In the genomic region with DNA sequence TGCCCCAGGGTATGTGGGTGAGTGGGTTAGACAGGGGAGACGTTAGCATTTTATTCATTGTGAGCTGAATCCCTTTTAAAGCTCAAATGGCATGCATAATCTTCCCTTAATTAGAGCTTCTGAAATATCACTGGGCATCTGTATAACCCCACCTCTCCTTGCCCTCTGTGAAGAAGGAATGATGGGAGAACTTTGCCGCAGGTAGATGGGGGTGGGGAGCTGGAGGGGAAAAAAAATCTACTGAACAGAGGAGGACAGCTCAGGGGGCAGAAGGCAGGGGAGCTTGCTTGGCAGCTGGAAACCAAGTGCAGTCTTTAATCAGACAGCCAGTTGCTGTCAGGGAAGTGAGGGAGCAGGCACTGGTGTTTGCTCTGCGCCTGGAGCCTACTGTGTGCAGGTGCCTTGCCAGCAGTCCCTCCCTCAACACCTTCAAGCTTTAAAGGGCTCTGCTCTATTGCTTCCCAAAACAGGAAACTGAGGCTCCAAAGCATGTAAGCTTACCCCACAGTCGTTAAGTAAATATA, we compare ENCODE assay signal across 33 mouse cellular contexts.
DNase-seq lines count a peak whose midpoint lies in the region; ATAC-seq and TF ChIP-seq lines count a peak whose summit lies in the region.
"Had no signal": no experiment of that assay in that cellular context is flagged by ENCODE, and none has a peak within 500 bp of the region (broad histone marks: within the 10 kb centered on the region; RNA-seq: fewer than 3 reads in every experiment).

No protein-coding gene starts in this region.

- peak; percentile 22; the same call in 1 of the 2 replicates for ATAC-seq in forebrain, embryonic 12.5 days (ENCODE audit: low FRiP score)
- ATAC-seq in forebrain, embryonic 16.5 days: no peak
- peak; percentile 52 for ATAC-seq in midbrain, embryonic 12.5 days (ENCODE audit: low FRiP score, low read depth)
- ATAC-seq in forebrain, postnatal 0 days: no peak
- ATAC-seq in granulocyte monocyte progenitor cell, adult 5-6 weeks (replicated peaks; ENCODE audit: poor library complexity, severe bottlenecking): no peak
- ATAC-seq: intestine, embryonic 16.5 days; lung, postnatal 0 days; Patski had no signal

- H3K4me3 ChIP-seq in forebrain, embryonic 12.5 days (replicated peaks): no peak overlapping the region
- no peak overlapping the region for H3K4me3 ChIP-seq in forebrain, embryonic 16.5 days (replicated peaks; ENCODE audit: low read length)
- no peak overlapping the region for H3K4me3 ChIP-seq in midbrain, embryonic 12.5 days
- H3K4me3 ChIP-seq in midbrain, embryonic 10.5 days: no peak overlapping the region
- no peak overlapping the region for H3K4me3 ChIP-seq in forebrain, postnatal 0 days (ENCODE audit: low read depth, low read length)
- H3K4me3 ChIP-seq: embryonic facial prominence, embryonic 12.5 days; limb, embryonic 10.5 days; limb, embryonic 15.5 days; liver, embryonic 13.5 days; megakaryocyte, embryonic 14.5 days had no signal

- no peaks in the 10 kb centered on the region for H3K27me3 ChIP-seq in forebrain, embryonic 12.5 days
- 0 out of 2 replicates have a peak, but pooled peaks cover 4% of the 10 kb centered on the region for H3K27me3 ChIP-seq in forebrain, embryonic 16.5 days (replicated peaks; ENCODE audit: control insufficient read depth, insufficient read depth, low read length)
- no peaks in the 10 kb centered on the region for H3K27me3 ChIP-seq in midbrain, embryonic 12.5 days
- no peaks in the 10 kb centered on the region for H3K27me3 ChIP-seq in midbrain, embryonic 10.5 days (ENCODE audit: low read depth, poor library complexity, severe bottlenecking)
- no peaks in the 10 kb centered on the region for H3K27me3 ChIP-seq in forebrain, postnatal 0 days (ENCODE audit: insufficient read depth, low read length)
- H3K27me3 ChIP-seq: limb, embryonic 15.5 days; liver, embryonic 13.5 days; megakaryocyte, embryonic 14.5 days; Patski had no signal

- no peak overlapping the region for H3K9ac ChIP-seq in forebrain, embryonic 12.5 days
- no peak overlapping the region for H3K9ac ChIP-seq in forebrain, embryonic 16.5 days (replicated peaks; ENCODE audit: low read depth, low read length)
- H3K9ac ChIP-seq in midbrain, embryonic 12.5 days (replicated peaks): no peak overlapping the region
- H3K9ac ChIP-seq in forebrain, postnatal 0 days: 0 out of 2 replicates have a peak overlapping the region, but pooled peaks have one; percentile 3
- H3K9ac ChIP-seq: embryonic facial prominence, embryonic 12.5 days; limb, embryonic 15.5 days; liver, embryonic 13.5 days had no signal

- DNase-seq in midbrain, embryonic 10.5 days (ENCODE audit: low spot score): no peak
- DNase-seq in brain, embryonic 14.5 days (ENCODE audit: low read depth): peak; percentile 52
- DNase-seq in forebrain, postnatal 0 days: no peak
- DNase-seq in left cerebral cortex, adult 8-10 months (ENCODE audit: low spot score in 2 of 2): no peak
- DNase-seq: adrenal gland, postnatal 10 days; cerebellum, adult 11 months; cerebellum, adult 9-11 months; embryo, embryonic 11 days; gastrocnemius, postnatal 10 days; heart, postnatal 14 days; kidney, adult 8-10 months; kidney, postnatal 4 days; layer of hippocampus, postnatal 36 days; liver, embryonic 13.5 days; lung, adult 18-20 months; lung, postnatal 4 days; right cerebral cortex, adult 18-20 months; thymus, adult 18-20 months; thymus, postnatal 25 days had no signal

- H3K4me2 ChIP-seq in forebrain, embryonic 12.5 days: no peak overlapping the region
- H3K4me2 ChIP-seq in forebrain, embryonic 16.5 days (ENCODE audit: low read length): no peak overlapping the region
- H3K4me2 ChIP-seq in midbrain, embryonic 12.5 days (replicated peaks): no peak overlapping the region
- no peak overlapping the region for H3K4me2 ChIP-seq in forebrain, postnatal 0 days (ENCODE audit: low read depth)
- H3K4me2 ChIP-seq: embryonic facial prominence, embryonic 12.5 days; limb, embryonic 15.5 days; liver, embryonic 13.5 days had no signal

- no peak overlapping the region for H3K27ac ChIP-seq in forebrain, embryonic 12.5 days
- H3K27ac ChIP-seq in forebrain, embryonic 16.5 days (ENCODE audit: low read length): no peak overlapping the region
- no peak overlapping the region for H3K27ac ChIP-seq in midbrain, embryonic 12.5 days (replicated peaks)
- no peak overlapping the region for H3K27ac ChIP-seq in midbrain, embryonic 10.5 days (replicated peaks)
- peak overlapping the region; percentile 62 for H3K27ac ChIP-seq in forebrain, postnatal 0 days (ENCODE audit: low read depth, low read length)
- H3K27ac ChIP-seq: embryonic facial prominence, embryonic 12.5 days; kidney, postnatal 0 days; limb, embryonic 10.5 days; limb, embryonic 15.5 days; liver, embryonic 13.5 days; stomach, postnatal 0 days had no signal

- TF ChIP-seq POLR2A in brain, embryonic 14.5 days (IDR thresholded peaks at IDR 0.05; ENCODE audit: borderline replicate concordance, extremely low read depth, insufficient read depth, insufficient read length, poor library complexity, severe bottlenecking): no peak

- H3K4me1 ChIP-seq in forebrain, embryonic 12.5 days: peaks cover 12% of the 10 kb centered on the region
- peaks cover 23% of the 10 kb centered on the region for H3K4me1 ChIP-seq in forebrain, embryonic 16.5 days (replicated peaks; ENCODE audit: control insufficient read depth, insufficient read depth, low read length)
- peaks cover 14% of the 10 kb centered on the region for H3K4me1 ChIP-seq in midbrain, embryonic 12.5 days
- peaks cover 23% of the 10 kb centered on the region for H3K4me1 ChIP-seq in midbrain, embryonic 10.5 days
- H3K4me1 ChIP-seq in forebrain, postnatal 0 days (ENCODE audit: insufficient read depth): peaks cover 17% of the 10 kb centered on the region
- H3K4me1 ChIP-seq: limb, embryonic 15.5 days; liver, embryonic 13.5 days; megakaryocyte, embryonic 14.5 days had no signal

- WGBS in forebrain, embryonic 12.5 days: 39% methylated on average over 4 of the region's 4 CpGs
- 31% methylated on average over 4 of the region's 4 CpGs for WGBS in forebrain, embryonic 16.5 days
- 47% methylated on average over 4 of the region's 4 CpGs for WGBS in midbrain, embryonic 12.5 days
- WGBS in midbrain, embryonic 10.5 days: 45% methylated on average over 4 of the region's 4 CpGs
- 27% methylated on average over 4 of the region's 4 CpGs for WGBS in forebrain, postnatal 0 days

- no peak for TF ChIP-seq CTCF in brain, embryonic 14.5 days (IDR thresholded peaks at IDR 0.05; ENCODE audit: borderline replicate concordance, extremely low read depth, insufficient read depth, insufficient read length)
- TF ChIP-seq CTCF in forebrain, postnatal 0 days (IDR thresholded peaks at IDR 0.05; ENCODE audit: low read depth): no peak

- no peaks in the 10 kb centered on the region for H3K9me3 ChIP-seq in forebrain, embryonic 12.5 days
- no peaks in the 10 kb centered on the region for H3K9me3 ChIP-seq in forebrain, embryonic 16.5 days (ENCODE audit: control insufficient read depth, low read length)
- no peaks in the 10 kb centered on the region for H3K9me3 ChIP-seq in midbrain, embryonic 12.5 days
- no peaks in the 10 kb centered on the region for H3K9me3 ChIP-seq in midbrain, embryonic 10.5 days (replicated peaks)
- no peaks in the 10 kb centered on the region for H3K9me3 ChIP-seq in forebrain, postnatal 0 days (ENCODE audit: low read length)
- H3K9me3 ChIP-seq: embryonic facial prominence, embryonic 12.5 days; G1E; limb, embryonic 10.5 days; limb, embryonic 15.5 days; liver, embryonic 13.5 days; megakaryocyte, embryonic 14.5 days had no signal

- no peaks in the 10 kb centered on the region for H3K36me3 ChIP-seq in forebrain, embryonic 12.5 days (replicated peaks)
- no peaks in the 10 kb centered on the region for H3K36me3 ChIP-seq in forebrain, embryonic 16.5 days (ENCODE audit: control insufficient read depth, insufficient read depth)
- H3K36me3 ChIP-seq in midbrain, embryonic 12.5 days: no peaks in the 10 kb centered on the region
- H3K36me3 ChIP-seq in midbrain, embryonic 10.5 days: no peaks in the 10 kb centered on the region
- H3K36me3 ChIP-seq in forebrain, postnatal 0 days (ENCODE audit: insufficient read depth): no peaks in the 10 kb centered on the region
- H3K36me3 ChIP-seq: embryonic facial prominence, embryonic 12.5 days; G1E; limb, embryonic 10.5 days; limb, embryonic 15.5 days; liver, embryonic 13.5 days had no signal

Comparison
In these comparisons a context has a peak if more than half of its experiments do, and no peak if none do; other contexts are left out.
1. ATAC-seq: peak in forebrain, embryonic 12.5 days (single experiment) and midbrain, embryonic 12.5 days (single experiment); none in forebrain, embryonic 16.5 days (single experiment), forebrain, postnatal 0 days (single experiment) and granulocyte monocyte progenitor cell, adult 5-6 weeks (single experiment).